Mouse (Mus musculus) forebrain, postnatal 0 days (tissue): ENCODE results near the gene Wfdc18. TPM values are rescaled to one million over a fixed set of nuclear protein-coding genes. Genes with fewer than 3 reads are reported as not detected.

Source experiments
- ATAC-seq: fragments of 200-750 bp; cut with Nextera tagmentation; 2 replicates; pipeline ENCODE4 v1.8.0; 2017; ENCODE audit warnings: mild to moderate bottlenecking, moderate library complexity
- DNase-seq: peaks from one replicate; pipeline ENCODE4 v3.0.0-alpha.2; 2015
- H3K27ac ChIP-seq: fragments of 300-500 bp; sonication (generic); 2 replicates; pipeline ENCODE4 v1.5.1; 2014; ENCODE audit warnings: low read depth, mild to moderate bottlenecking, antibody characterized with exemption, low read length, moderate library complexity, mixed read lengths
- H3K27me3 ChIP-seq: fragments of 300-500 bp; sonication (generic); 2 replicates; pipeline ENCODE4 v1.6.1; 2014; ENCODE audit warnings: mild to moderate bottlenecking, low read length, mixed read lengths; ENCODE audit not compliant: insufficient read depth
- H3K36me3 ChIP-seq: fragments of 300-500 bp; sonication (generic); 2 replicates; pipeline ENCODE4 v1.6.1; 2014; ENCODE audit warnings: mild to moderate bottlenecking, moderate library complexity; ENCODE audit not compliant: insufficient read depth
- H3K4me1 ChIP-seq: fragments of 300-500 bp; sonication (generic); 2 replicates; pipeline ENCODE4 v1.6.1; 2014; ENCODE audit warnings: antibody characterized with exemption; ENCODE audit not compliant: insufficient read depth
- H3K4me2 ChIP-seq: fragments of 300-500 bp; sonication (generic); 2 replicates; pipeline ENCODE4 v1.6.1; 2014; ENCODE audit warnings: low read depth, mild to moderate bottlenecking, moderate library complexity
- H3K4me3 ChIP-seq: fragments of 300-500 bp; sonication (generic); 2 replicates; pipeline ENCODE4 v1.5.1; 2014; ENCODE audit warnings: low read depth, low read length, mixed read lengths
- H3K9ac ChIP-seq: fragments of 300-500 bp; sonication (generic); 2 replicates; pipeline ENCODE4 v1.6.1; 2014; ENCODE audit warnings: mild to moderate bottlenecking
- H3K9me3 ChIP-seq: fragments of 300-500 bp; sonication (generic); 2 replicates; pipeline ENCODE4 v1.6.1; 2016; ENCODE audit warnings: low read length
- CTCF ChIP-seq: sonication (generic); IDR thresholded peaks from 2 replicates; pipeline ENCODE4 v1.5.1; 2016; ENCODE audit warnings: antibody characterized with exemption, control low read depth, low read depth
- WGBS: fragments of 180-500 bp; shearing (Covaris S2); extraction: QIAGEN DNeasy Blood & Tissue Kit; methylation state at CpG from one replicate; pipeline ENCODE4 v1.1.7; 2014; 5-methylcytosine and 5-hydroxymethylcytosine counted together
- polyA plus RNA-seq: library from polyadenylated mRNA; unstranded; fragments of >200 nt; fragmentation: Nextera tagmentation; extraction: Ambion mirVana; gene quantifications from 2 replicates; pipeline ENCODE4 v1.2.1, GENCODE M21; 2015
- total RNA-seq: library from RNA; depleted of rRNA; stranded (reverse); fragments of >200 nt; gene quantifications from 2 replicates; pipeline ENCODE4 v1.2.3, GENCODE M21; 2014

Gene Wfdc18
- total and polyA plus RNA-seq, 2 experiments from 2014 or later, result 1.2 TPM; not detected in 1

- no peak overlapping the region for H3K4me2 ChIP-seq
- H3K27ac ChIP-seq, result no peak overlapping the region
- H3K36me3 ChIP-seq, result no peaks in the 10 kb centered on the region
- 82% methylated on average over 5 of the region's 5 CpGs for WGBS
- H3K4me3 ChIP-seq, result no peak overlapping the region
- ATAC-seq, result no peak
- no peaks in the 10 kb centered on the region for H3K4me1 ChIP-seq
- no peaks in the 10 kb centered on the region for H3K27me3 ChIP-seq
- no peak overlapping the region for H3K9ac ChIP-seq
- no peak for TF ChIP-seq CTCF
- DNase-seq, result no peak
- H3K9me3 ChIP-seq, result no peaks in the 10 kb centered on the region
These were observed 24.3 kb downstream of the Wfdc18 start for GRCm38 (mm10) chr11:83733071-83733640.

- H3K36me3 ChIP-seq, result no peaks in the 10 kb centered on the region
- no peak for TF ChIP-seq CTCF
- H3K9ac ChIP-seq, result no peak overlapping the region
- H3K27ac ChIP-seq, result no peak overlapping the region
- no peaks in the 10 kb centered on the region for H3K9me3 ChIP-seq
- DNase-seq, result no peak
- WGBS, result 88% methylated on average over 1 of the region's 1 CpGs
- H3K4me2 ChIP-seq, result no peak overlapping the region
- no peak for ATAC-seq
- H3K4me3 ChIP-seq, result no peak overlapping the region
- no peaks in the 10 kb centered on the region for H3K27me3 ChIP-seq
- no peaks in the 10 kb centered on the region for H3K4me1 ChIP-seq
These were observed 25.4 kb downstream of the Wfdc18 start for GRCm38 (mm10) chr11:83734215-83734614.

- no peak overlapping the region for H3K27ac ChIP-seq
These were observed 27.1 kb downstream of the Wfdc18 start for GRCm38 (mm10) chr11:83735881-83736280.

GRCm38 (mm10) chr11:83737109-83737558 lies 28.3 kb downstream of the Wfdc18 start:
- Histone ChIP-seq H3K27me3 (no peaks in the 10 kb centered on the region; the same call in 1 of the 2 replicates), H3K36me3 (no peaks in the 10 kb centered on the region), H3K4me1 (no peaks in the 10 kb centered on the region), H3K4me2 (no peak overlapping the region), H3K9ac (no peak overlapping the region), H3K9me3 (no peaks in the 10 kb centered on the region), H3K27ac (no peak overlapping the region), H3K4me3 (no peak overlapping the region)
- no peak for TF ChIP-seq CTCF
- DNase-seq (no peak), ATAC-seq (no peak)
- 74% methylated on average over 3 of the region's 3 CpGs for WGBS

More at GRCm38 (mm10) chr11:83735881-83736280, 27.1 kb downstream of the Wfdc18 start:
- no peak for TF ChIP-seq CTCF
- WGBS, result 88% methylated on average over 2 of the region's 2 CpGs
- Histone ChIP-seq H3K4me2 (no peak overlapping the region), H3K9me3 (no peaks in the 10 kb centered on the region), H3K36me3 (no peaks in the 10 kb centered on the region), H3K4me1 (no peaks in the 10 kb centered on the region), H3K27me3 (no peaks in the 10 kb centered on the region), H3K9ac (no peak overlapping the region), H3K4me3 (no peak overlapping the region)
- ATAC-seq, result no peak
- no peak for DNase-seq

GRCm38 (mm10) chr11:83739241-83739640 lies 30.4 kb downstream of the Wfdc18 start:
- H3K27ac ChIP-seq, result no peak overlapping the region
- ATAC-seq, result peak; percentile 53; the same call in 1 of the 2 replicates
- WGBS, result 25% methylated on average over 5 of the region's 5 CpGs
- H3K9me3 ChIP-seq, result no peaks in the 10 kb centered on the region
- H3K27me3 ChIP-seq, result peaks cover 6% of the 10 kb centered on the region; the same call in 1 of the 2 replicates
- TF ChIP-seq CTCF, result peak; percentile 94
- H3K4me3 ChIP-seq, result no peak overlapping the region
- no peak overlapping the region for H3K4me2 ChIP-seq
- H3K9ac ChIP-seq, result no peak overlapping the region
- H3K4me1 ChIP-seq, result no peaks in the 10 kb centered on the region
- peak; percentile 87 for DNase-seq
- H3K36me3 ChIP-seq, result no peaks in the 10 kb centered on the region

GRCm38 (mm10) chr11:83740443-83740991 lies 31.7 kb downstream of the Wfdc18 start:
- Histone ChIP-seq H3K4me3 (no peak overlapping the region), H3K27ac (no peak overlapping the region), H3K4me1 (no peaks in the 10 kb centered on the region), H3K9me3 (no peaks in the 10 kb centered on the region), H3K27me3 (peaks cover 8% of the 10 kb centered on the region), H3K9ac (no peak overlapping the region), H3K4me2 (no peak overlapping the region), H3K36me3 (no peaks in the 10 kb centered on the region)
- no peak for DNase-seq
- 83% methylated on average over 4 of the region's 4 CpGs for WGBS
- no peak for ATAC-seq
- TF ChIP-seq CTCF, result no peak

- no peak overlapping the region for H3K27ac ChIP-seq
- no peak overlapping the region for H3K4me2 ChIP-seq
- no peaks in the 10 kb centered on the region for H3K9me3 ChIP-seq
- H3K4me3 ChIP-seq, result no peak overlapping the region
- H3K36me3 ChIP-seq, result no peaks in the 10 kb centered on the region
- TF ChIP-seq CTCF, result no peak
- 82% methylated on average over 5 of the region's 5 CpGs for WGBS
- no peak for DNase-seq
- H3K4me1 ChIP-seq, result no peaks in the 10 kb centered on the region
- ATAC-seq, result no peak
- H3K27me3 ChIP-seq, result peaks cover 10% of the 10 kb centered on the region
- no peak overlapping the region for H3K9ac ChIP-seq
These were observed 33.0 kb downstream of the Wfdc18 start for GRCm38 (mm10) chr11:83741841-83742240.
